Mouse (Mus musculus) neural tube, embryonic 12.5 days (tissue): Measurements from ENCODE around the gene Ksr2. TPM values are rescaled to one million over a fixed set of nuclear protein-coding genes. Genes with fewer than 3 reads are reported as not detected.

Experiments
- ATAC-seq: fragments of 200-750 bp; cut with Nextera tagmentation; 2 replicates; pipeline ENCODE4 v1.8.0; 2017; ENCODE audit warnings: low read depth, mild to moderate bottlenecking, moderate TSS enrichment, moderate library complexity; ENCODE audit not compliant: low FRiP score
- H3K27ac ChIP-seq: fragments of 300-500 bp; sonication (generic); 2 replicates; pipeline ENCODE4 v1.5.1; 2016
- H3K27me3 ChIP-seq: fragments of 300-500 bp; sonication (generic); replicated peaks from 2 replicates; pipeline ENCODE4 v1.6.1; 2016; ENCODE audit warnings: mild to moderate bottlenecking
- H3K36me3 ChIP-seq: fragments of 300-500 bp; sonication (generic); 2 replicates; pipeline ENCODE4 v1.6.1; 2016; ENCODE audit warnings: mild to moderate bottlenecking
- H3K4me1 ChIP-seq: fragments of 300-500 bp; sonication (generic); 2 replicates; pipeline ENCODE4 v1.6.1; 2016
- H3K4me2 ChIP-seq: fragments of 300-500 bp; sonication (generic); replicated peaks from 2 replicates; pipeline ENCODE4 v1.6.1; 2016; ENCODE audit warnings: mild to moderate bottlenecking
- H3K4me3 ChIP-seq: fragments of 300-500 bp; sonication (generic); 2 replicates; pipeline ENCODE4 v1.5.1; 2016
- H3K9ac ChIP-seq: fragments of 300-500 bp; sonication (generic); 2 replicates; pipeline ENCODE4 v1.6.1; 2016; ENCODE audit warnings: mild to moderate bottlenecking
- H3K9me3 ChIP-seq: fragments of 300-500 bp; sonication (generic); 2 replicates; pipeline ENCODE4 v1.6.1; 2016; ENCODE audit warnings: mild to moderate bottlenecking
- WGBS: fragments of 180-500 bp; shearing (Covaris S2); methylation state at CpG from one replicate; pipeline ENCODE4 v1.1.7; 2016; 5-methylcytosine and 5-hydroxymethylcytosine counted together
- polyA plus RNA-seq: library from polyadenylated mRNA; unstranded; fragments of >200 nt; fragmentation: Nextera tagmentation; extraction: Ambion mirVana; gene quantifications from 2 replicates; pipeline ENCODE4 v1.2.1, GENCODE M21; 2016

The Ksr2 gene
- polyA plus RNA-seq, 1 experiment from 2014 or later: 3.4 TPM

DNA sequence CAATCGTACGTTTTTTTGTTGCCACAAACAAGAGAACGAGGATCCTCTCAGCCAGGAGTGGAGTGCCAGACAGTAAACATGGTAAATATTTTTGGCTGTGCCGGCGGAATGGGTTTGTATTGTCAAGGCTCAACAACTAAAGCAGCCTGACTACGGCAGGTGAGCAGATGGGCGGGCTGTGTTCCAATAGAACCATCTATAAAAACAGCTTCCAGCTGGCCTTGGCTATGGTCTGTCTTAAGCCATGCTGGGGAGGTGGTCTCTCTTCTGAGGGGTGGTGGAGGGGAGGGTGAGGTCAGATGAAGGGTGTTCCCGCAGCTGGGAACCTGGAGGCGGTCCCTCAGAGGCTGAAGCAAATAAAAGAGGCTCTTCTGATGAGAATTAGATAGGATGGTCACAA, 142.8 kb downstream of the Ksr2 start:
- Histone ChIP-seq H3K27me3 (no peaks in the 10 kb centered on the region), H3K4me3 (no peak overlapping the region), H3K4me2 (no peak overlapping the region), H3K27ac (no peak overlapping the region), H3K4me1 (no peaks in the 10 kb centered on the region), H3K36me3 (no peaks in the 10 kb centered on the region), H3K9me3 (no peaks in the 10 kb centered on the region), H3K9ac (no peak overlapping the region)
- ATAC-seq: no peak
- 64% methylated on average over 9 of the region's 9 CpGs for WGBS

DNA sequence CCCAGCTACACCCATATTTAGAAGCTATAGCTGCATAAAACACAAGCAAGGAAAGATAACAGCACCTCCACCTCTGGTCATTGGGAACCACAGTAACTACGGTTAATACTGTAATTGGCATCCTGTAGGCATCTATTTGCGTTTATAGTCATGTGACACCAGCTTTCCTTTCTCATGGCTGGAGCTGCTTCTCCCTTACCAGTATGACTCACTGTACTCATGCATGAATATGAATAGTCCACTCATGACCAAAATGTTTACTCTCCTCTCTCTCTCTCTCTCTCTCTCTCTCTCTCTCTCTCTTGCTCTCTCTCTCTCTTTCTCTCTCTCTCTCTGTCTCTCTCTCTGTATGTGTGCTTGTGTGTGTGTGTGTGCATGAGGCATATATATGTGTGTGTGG, 147.3 kb downstream of the Ksr2 start:
- Histone ChIP-seq H3K27ac (no peak overlapping the region), H3K9me3 (no peaks in the 10 kb centered on the region), H3K9ac (no peak overlapping the region), H3K4me2 (no peak overlapping the region), H3K36me3 (no peaks in the 10 kb centered on the region), H3K4me3 (no peak overlapping the region), H3K27me3 (no peaks in the 10 kb centered on the region), H3K4me1 (peaks cover 4% of the 10 kb centered on the region)
- ATAC-seq: no peak
- 90% methylated on average over 2 of the region's 2 CpGs for WGBS

DNA sequence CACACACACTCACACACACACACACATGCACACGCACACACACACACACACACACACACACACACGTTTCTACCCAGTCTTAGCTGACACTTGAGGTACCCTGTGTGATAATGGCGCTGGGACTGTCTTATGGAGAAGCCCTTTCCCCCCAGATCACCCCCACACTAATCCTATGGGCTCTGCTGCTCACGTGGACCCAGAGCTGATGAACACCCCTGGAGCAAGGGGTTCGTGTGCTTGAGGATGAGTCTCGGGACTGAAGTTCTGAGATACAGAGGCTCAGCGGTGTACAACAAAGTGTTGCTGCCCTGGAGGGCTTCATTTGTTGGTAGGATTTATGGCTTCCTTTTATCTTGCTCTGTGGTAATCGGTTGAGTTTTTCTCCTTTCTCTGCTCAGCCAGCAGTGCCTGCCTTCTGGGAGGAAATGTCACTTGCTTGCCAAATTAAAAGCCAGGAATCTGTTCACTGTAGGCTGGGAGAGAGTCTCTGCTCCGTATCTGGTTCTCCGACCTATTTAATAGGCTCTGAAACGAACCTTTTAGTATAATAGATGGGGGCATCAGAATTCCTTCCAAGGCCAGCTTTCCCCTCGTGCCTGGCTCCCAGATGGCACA, 152.4 kb downstream of the Ksr2 start:
- Histone ChIP-seq H3K9me3 (no peaks in the 10 kb centered on the region), H3K36me3 (no peaks in the 10 kb centered on the region), H3K9ac (no peak overlapping the region), H3K27ac (no peak overlapping the region; the same call in 1 of the 2 replicates), H3K4me3 (no peak overlapping the region), H3K4me1 (peaks cover 10% of the 10 kb centered on the region), H3K4me2 (0 out of 2 replicates have a peak overlapping the region, but pooled peaks have one; percentile 10), H3K27me3 (no peaks in the 10 kb centered on the region)
- peak; percentile 17; the same call in 1 of the 2 replicates for ATAC-seq
- 22% methylated on average over 12 of the region's 12 CpGs for WGBS

DNA sequence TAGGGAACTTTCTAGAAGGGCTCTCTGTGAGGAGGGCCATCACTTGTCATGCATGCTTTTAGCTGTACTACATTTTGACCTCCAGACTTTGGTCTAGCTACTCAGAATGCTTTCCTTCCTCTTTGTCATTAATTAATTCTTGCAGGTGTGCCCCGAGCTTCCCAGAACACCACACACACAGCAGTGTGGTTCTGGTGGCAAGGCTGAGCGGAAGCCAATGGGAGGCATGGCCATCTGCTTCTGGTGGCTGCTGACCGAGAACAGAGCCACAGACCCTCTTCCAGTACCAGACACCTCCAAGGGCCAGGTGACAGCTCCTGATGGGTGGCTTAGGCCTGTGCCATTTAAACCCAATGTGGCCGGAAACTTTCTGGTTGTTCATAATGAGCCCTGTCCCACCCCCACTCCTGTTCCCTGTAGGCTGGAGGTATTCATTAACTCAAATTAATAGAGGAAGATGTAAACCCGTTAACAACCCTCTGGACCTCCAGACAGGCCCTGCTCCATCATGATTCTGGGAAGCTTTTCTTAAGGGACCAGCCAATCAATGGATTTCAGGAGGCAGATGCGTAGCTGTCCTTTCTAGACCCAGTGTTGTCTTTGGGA, 155.5 kb downstream of the Ksr2 start:
- Histone ChIP-seq H3K9ac (no peak overlapping the region), H3K27me3 (no peaks in the 10 kb centered on the region), H3K4me2 (no peak overlapping the region), H3K27ac (no peak overlapping the region), H3K4me3 (no peak overlapping the region), H3K36me3 (no peaks in the 10 kb centered on the region), H3K9me3 (no peaks in the 10 kb centered on the region), H3K4me1 (peaks cover 10% of the 10 kb centered on the region)
- 80% methylated on average over 6 of the region's 6 CpGs for WGBS
- no peak for ATAC-seq

DNA sequence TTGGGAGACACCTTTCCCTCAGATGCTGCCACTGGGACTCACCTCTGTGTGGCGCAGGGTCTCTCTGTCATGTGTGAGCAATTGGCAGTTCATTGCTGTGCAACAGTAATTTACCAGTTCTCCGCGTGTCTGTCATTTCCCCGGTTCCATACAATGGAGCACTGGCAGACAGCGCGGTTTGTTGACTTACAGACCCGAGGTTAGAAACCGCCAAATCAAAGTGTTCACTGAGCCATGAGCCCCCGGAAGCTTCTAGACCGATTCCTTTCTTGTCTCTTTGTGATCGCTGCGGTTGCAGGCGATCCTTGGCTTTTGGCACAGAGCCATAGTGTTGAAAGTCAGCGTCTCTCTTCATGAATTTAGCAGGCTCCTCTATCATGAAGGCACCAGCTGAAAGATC, 158.6 kb downstream of the Ksr2 start:
- no peak for ATAC-seq
- no peaks in the 10 kb centered on the region for H3K36me3 ChIP-seq
- H3K4me2 ChIP-seq: no peak overlapping the region
- H3K9ac ChIP-seq: no peak overlapping the region
- H3K4me1 ChIP-seq: no peaks in the 10 kb centered on the region
- H3K4me3 ChIP-seq: no peak overlapping the region
- H3K27me3 ChIP-seq: no peaks in the 10 kb centered on the region
- no peaks in the 10 kb centered on the region for H3K9me3 ChIP-seq
- H3K27ac ChIP-seq: no peak overlapping the region
- WGBS: 79% methylated on average over 14 of the region's 14 CpGs

DNA sequence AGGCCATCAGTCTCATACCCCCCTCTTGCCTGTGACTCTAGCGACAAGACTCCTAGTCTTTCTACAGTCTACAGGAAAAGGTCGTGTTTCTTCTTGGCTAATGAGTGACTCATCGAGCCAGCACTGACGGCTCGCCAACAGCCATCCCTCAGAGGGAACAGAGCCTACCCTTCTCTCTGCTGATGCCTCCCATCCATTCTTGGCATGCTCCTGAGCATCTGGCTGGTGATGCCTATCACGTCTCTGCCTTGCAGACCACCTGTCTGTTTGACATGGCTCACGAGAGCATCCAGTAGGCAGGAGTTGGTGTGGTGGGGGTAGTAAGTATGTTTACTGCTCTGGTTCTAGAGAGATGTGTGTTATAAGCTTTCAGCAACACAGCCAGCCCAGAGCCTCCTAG, 161.1 kb downstream of the Ksr2 start:
- no peaks in the 10 kb centered on the region for H3K36me3 ChIP-seq
- H3K27ac ChIP-seq: no peak overlapping the region
- H3K4me3 ChIP-seq: no peak overlapping the region
- ATAC-seq: no peak
- no peak overlapping the region for H3K9ac ChIP-seq
- no peaks in the 10 kb centered on the region for H3K27me3 ChIP-seq
- H3K9me3 ChIP-seq: no peaks in the 10 kb centered on the region
- H3K4me1 ChIP-seq: no peaks in the 10 kb centered on the region
- 82% methylated on average over 7 of the region's 7 CpGs for WGBS
- no peak overlapping the region for H3K4me2 ChIP-seq

DNA sequence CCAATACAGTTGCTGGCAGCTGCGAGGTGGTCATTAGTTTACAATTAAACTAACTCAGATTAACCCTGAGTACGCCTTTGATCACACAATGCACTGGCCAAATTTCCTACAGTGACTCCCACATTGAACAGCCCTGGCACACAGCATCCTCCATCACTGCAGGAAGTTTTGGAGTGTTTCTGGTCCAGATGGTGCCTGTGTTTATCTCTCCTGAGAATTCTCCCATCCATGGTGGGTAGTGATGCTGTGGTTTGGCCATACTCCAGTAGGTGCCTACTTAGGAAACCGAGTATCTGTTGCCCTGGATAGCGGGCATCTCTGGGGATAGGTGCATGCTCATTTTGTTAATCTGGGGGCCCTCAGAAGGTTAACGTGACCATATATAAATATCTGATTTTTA, 163.8 kb downstream of the Ksr2 start:
- H3K4me3 ChIP-seq: no peak overlapping the region
- no peaks in the 10 kb centered on the region for H3K36me3 ChIP-seq
- no peaks in the 10 kb centered on the region for H3K4me1 ChIP-seq
- no peak overlapping the region for H3K4me2 ChIP-seq
- no peaks in the 10 kb centered on the region for H3K9me3 ChIP-seq
- H3K27ac ChIP-seq: no peak overlapping the region
- 87% methylated on average over 5 of the region's 5 CpGs for WGBS
- no peak overlapping the region for H3K9ac ChIP-seq
- no peak for ATAC-seq
- H3K27me3 ChIP-seq: no peaks in the 10 kb centered on the region

DNA sequence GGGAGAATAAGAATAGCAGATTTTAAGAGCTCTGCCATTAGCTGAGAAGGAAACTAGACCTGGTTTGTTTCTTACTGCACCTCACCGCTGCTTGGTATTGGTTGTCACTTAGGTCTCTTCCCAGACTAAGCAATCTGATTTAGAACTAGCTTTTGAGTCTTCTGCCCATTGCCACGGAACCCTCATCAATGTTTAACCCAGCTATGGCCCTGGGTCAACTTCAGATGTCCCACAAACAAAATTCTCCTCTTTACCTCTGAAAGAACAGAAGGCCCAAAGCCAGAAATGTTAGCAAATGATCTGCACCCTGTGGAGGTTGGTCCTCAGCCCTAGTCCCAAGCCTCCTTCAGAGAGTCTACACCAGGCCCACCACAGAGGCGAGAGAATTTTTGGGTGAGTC, 167.9 kb downstream of the Ksr2 start:
- ATAC-seq: no peak
- Histone ChIP-seq H3K4me1 (no peaks in the 10 kb centered on the region), H3K4me2 (no peak overlapping the region), H3K4me3 (no peak overlapping the region), H3K27ac (no peak overlapping the region), H3K9me3 (no peaks in the 10 kb centered on the region), H3K9ac (no peak overlapping the region), H3K36me3 (no peaks in the 10 kb centered on the region), H3K27me3 (no peaks in the 10 kb centered on the region)
- WGBS: 82% methylated on average over 3 of the region's 3 CpGs

DNA sequence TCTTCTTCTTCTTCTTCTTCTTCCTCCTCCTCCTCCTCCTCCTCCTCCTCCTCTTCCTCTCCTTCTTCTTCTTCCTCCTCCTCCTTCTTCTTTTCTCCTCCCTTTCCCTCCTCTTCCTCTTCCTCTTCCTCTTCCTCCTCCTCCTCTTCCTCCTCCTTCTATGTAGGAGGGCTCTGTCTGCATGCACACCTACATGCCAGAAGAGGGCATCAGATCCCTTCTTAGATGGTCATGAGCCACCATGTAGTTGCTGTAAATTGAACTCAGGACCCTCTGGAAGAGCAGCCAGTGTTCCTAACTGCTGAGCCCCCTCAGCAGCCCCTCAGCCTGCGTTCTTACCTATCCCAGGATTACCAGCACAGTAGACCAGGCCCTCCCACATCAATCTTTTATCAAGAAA, 170.6 kb downstream of the Ksr2 start:
- Histone ChIP-seq H3K36me3 (no peaks in the 10 kb centered on the region), H3K27ac (no peak overlapping the region), H3K9ac (no peak overlapping the region), H3K9me3 (no peaks in the 10 kb centered on the region), H3K4me1 (no peaks in the 10 kb centered on the region), H3K27me3 (no peaks in the 10 kb centered on the region), H3K4me2 (no peak overlapping the region), H3K4me3 (no peak overlapping the region)
- 60% methylated on average over 1 of the region's 1 CpGs for WGBS
- ATAC-seq: no peak

DNA sequence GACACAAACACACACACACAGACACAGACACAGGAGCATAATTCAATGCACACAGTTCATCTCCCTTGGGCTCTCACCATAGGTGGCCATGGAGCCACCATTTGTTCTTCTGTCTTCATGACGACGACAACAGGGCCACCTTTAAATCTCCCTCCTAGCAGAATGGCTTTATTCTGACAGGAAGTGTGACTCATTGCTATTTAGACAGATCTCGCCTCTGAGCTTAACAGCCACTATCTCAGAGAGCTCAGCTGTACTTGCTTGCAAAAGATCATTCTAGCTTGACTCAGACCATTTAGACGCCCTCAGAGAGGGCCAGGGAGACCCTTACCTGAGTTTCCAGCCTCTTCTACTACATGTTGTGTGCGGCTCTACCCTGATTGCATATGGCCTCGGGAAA, 175.5 kb downstream of the Ksr2 start:
- 61% methylated on average over 6 of the region's 6 CpGs for WGBS
- Histone ChIP-seq H3K9ac (no peak overlapping the region), H3K4me3 (no peak overlapping the region), H3K4me2 (no peak overlapping the region), H3K27me3 (no peaks in the 10 kb centered on the region), H3K27ac (no peak overlapping the region), H3K4me1 (no peaks in the 10 kb centered on the region), H3K9me3 (no peaks in the 10 kb centered on the region), H3K36me3 (no peaks in the 10 kb centered on the region)
- ATAC-seq: no peak

DNA sequence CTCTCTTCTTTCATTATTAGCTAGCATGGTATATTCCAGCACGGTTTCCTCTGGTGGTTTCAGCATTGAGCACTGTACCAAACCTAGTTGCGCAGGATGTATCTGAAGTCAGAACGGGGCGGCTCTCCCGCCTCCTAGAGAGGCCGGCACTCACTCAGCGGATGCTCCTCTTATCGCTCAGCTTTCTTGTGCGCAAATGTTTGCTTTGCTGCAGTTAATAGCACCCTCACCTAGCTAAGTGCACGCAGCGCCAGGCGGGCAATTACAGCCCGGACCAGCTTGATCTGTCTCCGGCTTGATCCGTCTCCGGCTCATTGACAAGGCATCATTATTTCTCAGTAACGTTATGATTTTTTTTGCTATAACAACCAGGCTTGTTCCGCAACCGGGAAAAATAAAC, 179.5 kb downstream of the Ksr2 start:
- no peak overlapping the region for H3K4me2 ChIP-seq
- no peaks in the 10 kb centered on the region for H3K27me3 ChIP-seq
- no peak overlapping the region for H3K27ac ChIP-seq
- WGBS: 64% methylated on average over 19 of the region's 19 CpGs
- no peak overlapping the region for H3K4me3 ChIP-seq
- H3K36me3 ChIP-seq: no peaks in the 10 kb centered on the region
- no peaks in the 10 kb centered on the region for H3K4me1 ChIP-seq
- ATAC-seq: no peak
- H3K9ac ChIP-seq: no peak overlapping the region
- H3K9me3 ChIP-seq: no peaks in the 10 kb centered on the region

DNA sequence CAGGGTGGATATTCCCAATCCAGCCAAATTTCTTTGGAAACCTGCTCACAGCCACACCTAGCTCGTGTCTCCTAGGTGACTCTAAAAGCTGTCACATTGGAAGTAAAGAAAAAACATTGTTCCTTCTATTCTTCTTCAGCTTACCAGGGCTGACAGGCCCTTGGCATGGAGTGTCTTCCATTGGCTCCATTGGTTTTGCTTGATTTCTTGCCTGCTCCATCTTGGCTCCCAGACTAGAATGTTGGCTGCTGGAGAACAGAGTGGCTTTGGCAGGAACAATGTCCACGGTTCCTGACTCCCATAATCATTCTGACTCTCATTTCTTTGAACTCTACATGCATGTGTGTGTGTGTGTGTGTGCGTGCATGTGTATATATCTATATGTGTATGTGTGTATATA, 183.0 kb downstream of the Ksr2 start:
- 83% methylated on average over 3 of the region's 3 CpGs for WGBS
- H3K4me2 ChIP-seq: no peak overlapping the region
- no peak overlapping the region for H3K9ac ChIP-seq
- no peaks in the 10 kb centered on the region for H3K4me1 ChIP-seq
- no peaks in the 10 kb centered on the region for H3K36me3 ChIP-seq
- H3K9me3 ChIP-seq: no peaks in the 10 kb centered on the region
- no peak for ATAC-seq
- H3K27me3 ChIP-seq: no peaks in the 10 kb centered on the region
- no peak overlapping the region for H3K4me3 ChIP-seq
- H3K27ac ChIP-seq: no peak overlapping the region

DNA sequence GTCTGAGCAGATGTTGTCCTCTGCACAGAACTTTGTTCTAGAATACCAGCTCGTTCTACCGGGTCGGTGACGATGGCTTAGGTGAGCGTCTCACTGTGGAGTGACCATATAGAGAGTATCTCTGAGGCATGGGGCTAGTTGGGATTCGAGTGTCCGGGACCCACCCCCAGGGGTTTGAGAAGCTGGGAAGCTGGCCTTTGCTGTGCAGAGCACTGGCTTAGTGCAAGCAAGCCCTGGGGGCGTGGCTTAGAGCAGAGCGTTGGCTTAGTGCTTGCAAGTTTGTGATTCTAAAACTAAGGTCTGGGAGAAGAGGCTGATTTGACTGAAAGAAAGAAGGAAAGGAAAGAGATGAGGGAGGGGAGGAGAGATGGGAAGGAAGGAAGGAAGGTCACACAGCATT, 188.2 kb downstream of the Ksr2 start:
- no peak for ATAC-seq
- Histone ChIP-seq H3K4me3 (no peak overlapping the region), H3K27ac (no peak overlapping the region), H3K4me2 (no peak overlapping the region), H3K36me3 (no peaks in the 10 kb centered on the region), H3K4me1 (no peaks in the 10 kb centered on the region), H3K27me3 (no peaks in the 10 kb centered on the region), H3K9ac (no peak overlapping the region), H3K9me3 (no peaks in the 10 kb centered on the region)
- WGBS: 69% methylated on average over 9 of the region's 9 CpGs
